Mouse (Mus musculus): ENCODE measurements around the gene Ldlrad3. TPM values are rescaled to one million over a fixed set of nuclear protein-coding genes. Genes with fewer than 3 reads are reported as not detected.

Ldlrad3 gene
- polyA plus RNA-seq, 1 experiment from 2014 or later: 18.1 TPM

DNA sequence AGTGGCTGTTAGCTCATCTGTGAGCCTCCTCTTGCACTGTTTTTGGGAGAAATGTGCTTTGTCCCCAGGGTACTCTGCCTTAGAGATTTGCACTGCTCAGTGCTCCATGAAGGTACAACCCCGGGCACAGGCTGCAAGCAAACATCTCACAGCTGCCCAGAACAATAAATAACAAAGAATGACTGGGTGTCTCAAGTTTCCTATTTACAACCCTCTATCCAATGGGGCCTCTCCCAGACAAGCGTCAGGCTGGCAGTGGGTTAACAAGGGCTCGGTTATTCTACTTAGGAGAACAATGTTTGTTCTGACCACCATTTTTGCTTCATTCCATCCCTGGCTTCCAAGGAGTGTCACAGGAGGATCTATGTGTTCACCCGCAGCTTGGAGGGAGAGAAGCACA lies 25.9 kb upstream of the Ldlrad3 start:
- 15% methylated on average over 4 of the region's 4 CpGs for WGBS
- H3K36me3 ChIP-seq (ENCODE audit: control insufficient read depth, insufficient read depth, low read length): no peaks in the 10 kb centered on the region
- H3K9ac ChIP-seq (ENCODE audit: low read length): no peak overlapping the region
- 0 out of 2 replicates have a peak, but pooled peaks cover 2% of the 10 kb centered on the region for H3K4me1 ChIP-seq (ENCODE audit: control insufficient read depth, insufficient read depth, low read length)
- H3K9me3 ChIP-seq (replicated peaks; ENCODE audit: control insufficient read depth, low read length): no peaks in the 10 kb centered on the region
- ATAC-seq (no peak), DNase-seq (ENCODE audit: low spot score) (no peak)
- no peak overlapping the region for H3K27ac ChIP-seq (ENCODE audit: low read depth, low read length)
- H3K4me3 ChIP-seq (ENCODE audit: low read depth, low read length): no peak overlapping the region
- H3K4me2 ChIP-seq (ENCODE audit: low read length): no peak overlapping the region
- H3K27me3 ChIP-seq (replicated peaks; ENCODE audit: control insufficient read depth, insufficient read depth, low read length): no peaks in the 10 kb centered on the region

DNA sequence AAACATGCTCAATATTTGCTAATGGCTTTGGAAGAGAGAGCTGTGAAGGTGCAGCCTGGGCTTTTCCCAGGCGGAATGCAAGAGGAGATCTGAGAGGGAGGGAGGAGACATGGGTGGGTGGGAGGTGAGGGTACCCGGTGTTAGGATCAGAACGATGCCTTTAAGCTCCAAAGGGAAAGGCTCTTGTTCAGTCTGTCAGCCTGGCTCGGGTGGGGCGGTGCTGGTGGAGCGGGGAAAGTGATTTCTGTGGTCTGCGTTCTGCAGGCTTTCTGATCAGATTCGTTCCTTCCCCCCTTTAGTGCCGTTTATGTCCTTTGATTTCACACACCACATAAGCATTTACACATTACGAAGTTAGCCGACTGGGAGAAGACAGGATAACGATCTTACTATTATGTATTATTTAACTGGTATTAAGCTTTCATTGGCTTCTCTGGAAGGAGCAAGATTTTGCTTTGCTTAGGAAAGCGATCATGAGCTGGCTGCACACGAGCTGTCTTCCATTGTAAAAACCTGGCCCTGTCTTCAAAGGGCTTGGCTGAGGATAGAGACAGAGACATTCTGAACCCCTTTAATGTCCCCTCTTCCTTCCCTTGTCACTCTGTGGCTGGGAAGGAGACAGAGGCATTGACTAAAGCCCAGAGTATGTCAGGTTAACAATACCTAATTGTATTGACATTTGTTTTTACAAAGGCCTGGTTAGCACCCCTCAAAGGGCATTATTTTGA lies 19.7 kb upstream of the Ldlrad3 start:
- Histone ChIP-seq H3K4me3 (ENCODE audit: low read depth, low read length) (no peak overlapping the region), H3K27me3 (replicated peaks; ENCODE audit: control insufficient read depth, insufficient read depth, low read length) (no peaks in the 10 kb centered on the region), H3K36me3 (ENCODE audit: control insufficient read depth, insufficient read depth, low read length) (no peaks in the 10 kb centered on the region), H3K9me3 (replicated peaks; ENCODE audit: control insufficient read depth, low read length) (no peaks in the 10 kb centered on the region), H3K27ac (ENCODE audit: low read depth, low read length) (peak overlapping the region; percentile 36; the same call in 1 of the 2 replicates), H3K4me2 (ENCODE audit: low read length) (peak overlapping the region; percentile 41), H3K4me1 (ENCODE audit: control insufficient read depth, insufficient read depth, low read length) (peaks cover 12% of the 10 kb centered on the region), H3K9ac (ENCODE audit: low read length) (peak overlapping the region; percentile 48)
- WGBS: 2% methylated on average over 14 of the region's 14 CpGs
- DNase-seq (ENCODE audit: low spot score): peak; percentile 58
- peak; percentile 65 for ATAC-seq

DNA sequence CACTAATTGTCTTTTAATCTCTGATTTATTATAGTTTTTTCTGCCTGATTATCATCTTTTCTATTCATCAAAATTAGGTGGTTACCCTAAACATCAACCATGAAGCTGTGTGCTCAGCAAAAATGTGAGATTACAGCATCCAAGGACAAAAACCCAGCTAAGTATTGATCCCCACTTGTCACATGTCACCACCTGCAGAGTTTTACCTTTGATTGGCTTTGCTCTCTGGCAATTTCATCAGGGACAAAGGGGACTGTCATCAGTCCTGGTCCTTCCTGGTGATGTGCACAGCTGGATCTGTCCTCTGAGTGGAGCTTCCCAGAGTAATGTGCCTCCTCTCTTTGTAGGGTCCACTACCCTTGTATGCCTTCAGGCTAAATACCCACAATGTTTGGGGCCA lies 17.3 kb upstream of the Ldlrad3 start:
- H3K4me3 ChIP-seq (ENCODE audit: low read depth, low read length): no peak overlapping the region
- peaks cover 12% of the 10 kb centered on the region for H3K4me1 ChIP-seq (ENCODE audit: control insufficient read depth, insufficient read depth, low read length)

DNA sequence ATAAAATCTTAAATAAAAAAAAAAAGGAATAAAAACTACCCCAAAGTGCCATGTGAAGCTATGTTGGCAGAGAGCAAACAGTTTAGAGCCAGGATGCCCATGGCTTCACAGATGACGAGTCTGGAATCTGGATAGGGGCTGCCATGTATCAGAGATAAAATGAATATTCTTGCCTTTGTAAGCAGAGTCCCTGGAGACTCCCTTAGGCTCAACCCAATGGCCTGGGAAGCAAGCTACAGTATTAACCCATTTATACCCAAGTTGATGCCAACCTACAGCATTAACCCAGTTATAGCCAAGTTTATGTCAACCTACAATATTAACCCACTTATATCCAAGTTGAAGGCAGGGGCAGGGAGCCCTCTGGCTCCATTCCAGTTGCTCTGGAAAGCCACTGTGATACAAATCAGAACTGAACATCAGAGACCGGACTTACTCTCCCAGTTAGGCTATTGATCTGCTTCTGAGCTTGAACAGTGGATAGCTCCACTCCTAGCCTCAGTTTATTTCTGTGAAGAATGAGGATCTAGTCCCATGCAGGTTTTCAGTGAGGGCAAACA lies 16.1 kb upstream of the Ldlrad3 start:
- WGBS: 70% methylated on average over 2 of the region's 2 CpGs
- H3K4me2 ChIP-seq (ENCODE audit: low read length): no peak overlapping the region

More for the DNA sequence above, 17.3 kb upstream of the Ldlrad3 start:
- Histone ChIP-seq H3K9me3 (replicated peaks; ENCODE audit: control insufficient read depth, low read length) (no peaks in the 10 kb centered on the region), H3K4me2 (ENCODE audit: low read length) (no peak overlapping the region), H3K36me3 (ENCODE audit: control insufficient read depth, insufficient read depth, low read length) (no peaks in the 10 kb centered on the region), H3K27ac (ENCODE audit: low read depth, low read length) (no peak overlapping the region), H3K9ac (ENCODE audit: low read length) (no peak overlapping the region), H3K27me3 (replicated peaks; ENCODE audit: control insufficient read depth, insufficient read depth, low read length) (no peaks in the 10 kb centered on the region)
- DNase-seq (ENCODE audit: low spot score) (no peak), ATAC-seq (no peak)

DNA sequence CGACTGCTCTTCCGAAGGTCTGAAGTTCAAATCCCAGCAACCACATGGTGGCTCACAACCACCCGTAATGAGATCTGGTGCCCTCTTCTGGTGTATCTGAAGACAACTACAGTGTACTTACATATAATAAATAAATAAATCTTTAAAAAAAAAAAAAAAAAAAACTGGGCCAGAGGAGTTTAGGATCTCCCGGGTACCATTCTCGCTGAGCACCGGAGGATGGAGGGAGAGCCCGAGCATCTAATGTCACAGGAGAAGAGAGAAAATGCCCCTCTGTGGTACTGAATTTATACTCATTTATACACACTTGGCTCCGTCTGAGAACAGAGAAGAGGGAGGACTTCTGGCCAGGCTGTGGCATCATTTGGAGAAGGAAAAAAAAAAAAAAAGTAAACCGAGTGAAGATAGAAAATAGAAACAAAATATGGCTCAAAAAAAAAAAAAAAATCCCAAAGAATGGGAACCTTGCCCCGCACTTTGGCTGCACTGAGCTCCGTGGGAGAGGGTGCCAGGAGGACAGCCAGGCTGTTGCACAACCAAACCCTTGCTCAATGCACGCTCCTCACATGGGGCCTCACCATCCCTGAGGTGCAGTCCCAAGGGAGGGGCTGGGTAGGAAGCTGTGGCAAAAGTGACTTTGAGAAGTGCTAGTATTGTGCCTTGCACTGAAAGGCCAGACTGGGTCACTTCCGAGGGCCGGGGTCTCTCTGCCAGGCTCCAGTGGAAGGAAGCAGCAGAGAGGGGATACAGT lies 15.2 kb upstream of the Ldlrad3 start:
- Histone ChIP-seq H3K9ac (ENCODE audit: low read length) (no peak overlapping the region), H3K27me3 (replicated peaks; ENCODE audit: control insufficient read depth, insufficient read depth, low read length) (no peaks in the 10 kb centered on the region), H3K36me3 (ENCODE audit: control insufficient read depth, insufficient read depth, low read length) (no peaks in the 10 kb centered on the region), H3K4me3 (ENCODE audit: low read depth, low read length) (no peak overlapping the region), H3K27ac (ENCODE audit: low read depth, low read length) (no peak overlapping the region), H3K4me2 (ENCODE audit: low read length) (no peak overlapping the region), H3K9me3 (replicated peaks; ENCODE audit: control insufficient read depth, low read length) (no peaks in the 10 kb centered on the region), H3K4me1 (ENCODE audit: control insufficient read depth, insufficient read depth, low read length) (peaks cover 7% of the 10 kb centered on the region)
- WGBS: 83% methylated on average over 13 of the region's 14 CpGs
- no peak for DNase-seq (ENCODE audit: low spot score)
- no peak for ATAC-seq

More for the DNA sequence above, 16.1 kb upstream of the Ldlrad3 start:
- H3K27ac ChIP-seq (ENCODE audit: low read depth, low read length): no peak overlapping the region
- H3K27me3 ChIP-seq (replicated peaks; ENCODE audit: control insufficient read depth, insufficient read depth, low read length): no peaks in the 10 kb centered on the region
- ATAC-seq (no peak), DNase-seq (ENCODE audit: low spot score) (no peak)
- H3K36me3 ChIP-seq (ENCODE audit: control insufficient read depth, insufficient read depth, low read length): no peaks in the 10 kb centered on the region
- no peaks in the 10 kb centered on the region for H3K9me3 ChIP-seq (replicated peaks; ENCODE audit: control insufficient read depth, low read length)
- no peak overlapping the region for H3K4me3 ChIP-seq (ENCODE audit: low read depth, low read length)
- H3K4me1 ChIP-seq (ENCODE audit: control insufficient read depth, insufficient read depth, low read length): peaks cover 12% of the 10 kb centered on the region
- H3K9ac ChIP-seq (ENCODE audit: low read length): no peak overlapping the region

DNA sequence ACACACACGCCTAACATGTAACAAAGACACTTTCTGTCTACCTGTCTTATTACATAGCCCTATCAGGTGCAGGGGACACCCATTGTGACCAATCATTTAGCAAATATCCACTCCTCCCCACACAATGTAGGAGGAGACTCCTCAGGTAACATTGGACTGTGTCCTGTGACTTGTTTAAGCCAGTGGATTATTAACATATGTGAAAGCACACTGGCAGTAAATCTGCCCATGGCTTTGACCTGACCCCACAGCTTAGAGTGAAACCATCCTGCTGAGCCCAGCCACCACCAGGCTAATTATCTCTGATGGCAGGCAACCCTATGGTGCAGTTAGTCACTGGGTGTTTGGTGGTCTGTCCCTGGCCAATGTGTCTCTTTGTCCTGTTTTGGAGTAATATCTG lies 11.1 kb upstream of the Ldlrad3 start:
- no peaks in the 10 kb centered on the region for H3K27me3 ChIP-seq (replicated peaks; ENCODE audit: control insufficient read depth, insufficient read depth, low read length)
- ATAC-seq (no peak), DNase-seq (ENCODE audit: low spot score) (no peak)
- H3K4me1 ChIP-seq (ENCODE audit: control insufficient read depth, insufficient read depth, low read length): no peaks in the 10 kb centered on the region
- no peaks in the 10 kb centered on the region for H3K9me3 ChIP-seq (replicated peaks; ENCODE audit: control insufficient read depth, low read length)
- no peaks in the 10 kb centered on the region for H3K36me3 ChIP-seq (ENCODE audit: control insufficient read depth, insufficient read depth, low read length)
- 91% methylated on average over 1 of the region's 1 CpGs for WGBS
- no peak overlapping the region for H3K27ac ChIP-seq (ENCODE audit: low read depth, low read length)
- H3K4me2 ChIP-seq (ENCODE audit: low read length): no peak overlapping the region
- H3K9ac ChIP-seq (ENCODE audit: low read length): no peak overlapping the region
- no peak overlapping the region for H3K4me3 ChIP-seq (ENCODE audit: low read depth, low read length)

DNA sequence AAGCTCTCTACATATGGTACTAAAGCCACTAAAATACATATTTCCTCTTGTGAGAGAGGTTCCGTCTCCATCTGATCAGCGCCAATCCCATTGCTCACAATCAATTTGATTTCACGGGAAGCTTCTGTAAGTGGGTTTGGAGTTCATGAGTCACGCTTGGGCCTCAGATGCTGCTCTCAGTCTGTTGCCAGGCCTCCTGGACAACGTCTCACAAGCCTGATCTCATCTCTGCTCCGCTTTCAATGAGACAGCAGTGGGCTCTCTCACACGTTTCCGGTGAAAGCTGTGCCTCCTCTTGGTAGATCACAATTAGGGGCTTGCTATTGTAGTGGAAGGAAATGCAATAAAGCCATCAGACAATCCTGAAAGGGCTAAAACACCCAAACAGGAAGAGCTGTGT lies 10.5 kb upstream of the Ldlrad3 start:
- Histone ChIP-seq H3K9me3 (replicated peaks; ENCODE audit: control insufficient read depth, low read length) (no peaks in the 10 kb centered on the region), H3K4me1 (ENCODE audit: control insufficient read depth, insufficient read depth, low read length) (no peaks in the 10 kb centered on the region), H3K9ac (ENCODE audit: low read length) (no peak overlapping the region), H3K36me3 (ENCODE audit: control insufficient read depth, insufficient read depth, low read length) (no peaks in the 10 kb centered on the region), H3K27ac (ENCODE audit: low read depth, low read length) (no peak overlapping the region), H3K4me2 (ENCODE audit: low read length) (no peak overlapping the region), H3K27me3 (replicated peaks; ENCODE audit: control insufficient read depth, insufficient read depth, low read length) (no peaks in the 10 kb centered on the region), H3K4me3 (ENCODE audit: low read depth, low read length) (no peak overlapping the region)
- ATAC-seq (no peak), DNase-seq (ENCODE audit: low spot score) (no peak)
- 74% methylated on average over 8 of the region's 8 CpGs for WGBS

DNA sequence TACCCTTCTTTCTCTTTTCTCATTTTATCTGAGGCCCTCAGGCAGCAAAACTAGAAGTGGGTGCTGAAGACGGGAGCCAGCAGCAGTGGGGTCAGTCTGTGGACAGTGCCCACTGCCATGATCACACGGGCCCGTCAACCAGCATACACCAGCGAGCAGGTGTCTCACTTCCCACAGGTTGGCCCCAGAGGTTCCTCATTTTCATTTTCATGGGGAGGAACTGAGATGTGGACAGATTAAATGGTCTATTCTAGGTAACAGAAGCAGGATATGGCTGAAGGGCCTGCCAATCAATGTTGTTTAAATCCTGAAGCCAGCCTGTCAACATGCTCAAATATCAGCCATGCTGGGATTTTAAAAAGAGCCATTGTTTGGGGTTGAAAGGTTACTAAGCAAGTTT lies 9.3 kb upstream of the Ldlrad3 start:
- WGBS: 82% methylated on average over 4 of the region's 4 CpGs
- ATAC-seq (no peak), DNase-seq (ENCODE audit: low spot score) (no peak)
- no peaks in the 10 kb centered on the region for H3K4me1 ChIP-seq (ENCODE audit: control insufficient read depth, insufficient read depth, low read length)
- no peak overlapping the region for H3K9ac ChIP-seq (ENCODE audit: low read length)
- no peak overlapping the region for H3K4me3 ChIP-seq (ENCODE audit: low read depth, low read length)
- H3K36me3 ChIP-seq (ENCODE audit: control insufficient read depth, insufficient read depth, low read length): no peaks in the 10 kb centered on the region
- no peak overlapping the region for H3K27ac ChIP-seq (ENCODE audit: low read depth, low read length)
- no peak overlapping the region for H3K4me2 ChIP-seq (ENCODE audit: low read length)
- no peaks in the 10 kb centered on the region for H3K9me3 ChIP-seq (replicated peaks; ENCODE audit: control insufficient read depth, low read length)
- H3K27me3 ChIP-seq (replicated peaks; ENCODE audit: control insufficient read depth, insufficient read depth, low read length): no peaks in the 10 kb centered on the region

DNA sequence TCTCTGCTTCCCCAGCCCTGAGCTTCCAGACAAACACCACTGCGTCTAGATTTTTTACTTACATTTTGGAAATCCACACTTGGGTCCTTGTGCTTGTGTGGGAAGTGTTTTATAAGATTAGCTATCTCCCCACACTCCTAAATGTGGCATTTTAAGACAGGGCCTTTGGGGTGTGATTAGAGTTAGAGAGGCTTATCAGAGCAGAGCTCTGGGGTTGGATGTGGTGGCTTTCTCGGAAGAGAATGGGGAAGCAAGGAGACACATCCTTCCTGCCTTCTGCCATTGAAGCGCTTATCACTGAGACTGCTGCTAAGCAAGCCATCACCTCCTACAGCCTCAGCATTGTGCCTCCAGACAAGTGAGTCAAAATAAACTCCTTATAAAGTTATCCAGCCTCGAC lies 8.1 kb upstream of the Ldlrad3 start:
- H3K36me3 ChIP-seq (ENCODE audit: control insufficient read depth, insufficient read depth, low read length): no peaks in the 10 kb centered on the region
- ATAC-seq: no peak
- no peak overlapping the region for H3K27ac ChIP-seq (ENCODE audit: low read depth, low read length)
- H3K4me2 ChIP-seq (ENCODE audit: low read length): no peak overlapping the region
- DNase-seq (ENCODE audit: low spot score): no peak
- no peak overlapping the region for H3K4me3 ChIP-seq (ENCODE audit: low read depth, low read length)
- WGBS: 78% methylated on average over 4 of the region's 4 CpGs
- H3K4me1 ChIP-seq (ENCODE audit: control insufficient read depth, insufficient read depth, low read length): no peaks in the 10 kb centered on the region
- H3K9ac ChIP-seq (ENCODE audit: low read length): no peak overlapping the region
- no peaks in the 10 kb centered on the region for H3K9me3 ChIP-seq (replicated peaks; ENCODE audit: control insufficient read depth, low read length)
- H3K27me3 ChIP-seq (replicated peaks; ENCODE audit: control insufficient read depth, insufficient read depth, low read length): no peaks in the 10 kb centered on the region
